Mouse (Mus musculus): ENCODE measurements around the gene Mcam. TPM values are rescaled to one million over a fixed set of nuclear protein-coding genes. Genes with fewer than 3 reads are reported as not detected.
A peak's percentile ranks its signal among the peaks of the same experiment; 100 is the strongest.

Gene Mcam
- total and polyA plus RNA-seq, 3 experiments, result 0.15 to 0.88 TPM; not detected in 1

GRCm38 (mm10) chr9:44178389-44178788 is 44.1 kb downstream of the Mcam start:
- no peaks in the 10 kb centered on the region for H3K9me3 ChIP-seq (replicated peaks; ENCODE audit: insufficient read depth, low read length)
- no peak overlapping the region for H3K4me3 ChIP-seq (ENCODE audit: control insufficient read depth in 1 of 2, insufficient read depth in 1 of 2, low read depth in 2 of 2, low read length in 2 of 2)
- peaks cover 2 to 5% of the 10 kb centered on the region in 2 experiments; a peak in 2 of 4 replicates for H3K4me1 ChIP-seq (ENCODE audit: control insufficient read depth in 1 of 2, insufficient read depth in 2 of 2, low read length in 2 of 2)
- H3K79me2 ChIP-seq (ENCODE audit: control insufficient read depth, insufficient read depth, low read length, poor library complexity), result peaks cover 4% of the 10 kb centered on the region; the same call in 1 of the 2 replicates
- no peaks in the 10 kb centered on the region for H3K27me3 ChIP-seq (ENCODE audit: control insufficient read depth in 1 of 2, insufficient read depth in 2 of 2, low read length in 2 of 2)
- H3K9ac ChIP-seq (ENCODE audit: control insufficient read depth, low read depth, low read length, poor library complexity, severe bottlenecking), result no peak overlapping the region
- TF ChIP-seq CTCF (IDR thresholded peaks at IDR 0.05 in 2 of 3, conservative IDR thresholded peaks at IDR 0.05 in 1 of 3; ENCODE audit: control insufficient read depth in 1 of 3, insufficient read depth in 1 of 3, low read depth in 2 of 3, low read length in 3 of 3, poor library complexity in 1 of 3, severe bottlenecking in 1 of 3), result peak; percentile 47 to 58 (median 54)
- TF ChIP-seq MAX (IDR thresholded peaks at IDR 0.05; ENCODE audit: low read length), result no peak
- no peak for TF ChIP-seq TBP (IDR thresholded peaks at IDR 0.05; ENCODE audit: low read depth, low read length)
- TF ChIP-seq ZKSCAN1 (IDR thresholded peaks at IDR 0.05; ENCODE audit: low read depth, low read length), result no peak
- TF ChIP-seq MAFK (IDR thresholded peaks at IDR 0.05; ENCODE audit: borderline replicate concordance, low read depth, low read length), result no peak
- TF ChIP-seq UBTF (IDR thresholded peaks at IDR 0.05; ENCODE audit: borderline replicate concordance, insufficient read depth, low read depth, low read length), result no peak
- no peak for TF ChIP-seq USF2 (IDR thresholded peaks at IDR 0.05; ENCODE audit: borderline replicate concordance in 1 of 2, insufficient read depth in 1 of 2, low read depth in 1 of 2, low read length in 2 of 2)
- H3K36me3 ChIP-seq (ENCODE audit: control insufficient read depth in 1 of 2, insufficient read depth in 2 of 2, low read length in 2 of 2), result peaks cover 2 to 18% of the 10 kb centered on the region in 2 experiments; a peak in 3 of 4 replicates
- DNase-seq (ENCODE audit: low read depth, low spot score), result peak; percentile 64
- no peak overlapping the region for H3K27ac ChIP-seq (ENCODE audit: control insufficient read depth, low read depth, low read length)

- peaks cover 2 to 5% of the 10 kb centered on the region in 2 experiments; a peak in 2 of 4 replicates for H3K4me1 ChIP-seq (ENCODE audit: control insufficient read depth in 1 of 2, insufficient read depth in 2 of 2, low read length in 2 of 2)
- H3K79me2 ChIP-seq (ENCODE audit: control insufficient read depth, insufficient read depth, low read length, poor library complexity), result peaks cover 4% of the 10 kb centered on the region; the same call in 1 of the 2 replicates
- H3K36me3 ChIP-seq (ENCODE audit: control insufficient read depth in 1 of 2, insufficient read depth in 2 of 2, low read length in 2 of 2), result peaks cover 2 to 18% of the 10 kb centered on the region in 2 experiments; a peak in 3 of 4 replicates
- H3K27me3 ChIP-seq (ENCODE audit: control insufficient read depth in 1 of 2, insufficient read depth in 2 of 2, low read length in 2 of 2), result no peaks in the 10 kb centered on the region
- H3K4me3 ChIP-seq (ENCODE audit: control insufficient read depth in 1 of 2, insufficient read depth in 1 of 2, low read depth in 2 of 2, low read length in 2 of 2), result no peak overlapping the region
- no peaks in the 10 kb centered on the region for H3K9me3 ChIP-seq (replicated peaks; ENCODE audit: insufficient read depth, low read length)
- TF ChIP-seq ZMIZ1 (IDR thresholded peaks at IDR 0.05; ENCODE audit: low read depth, low read length), result no peak
- TF ChIP-seq CHD1 (IDR thresholded peaks at IDR 0.05; ENCODE audit: low read depth, low read length), result no peak
- TF ChIP-seq POLR2AphosphoS2 (IDR thresholded peaks at IDR 0.05; ENCODE audit: low read length), result no peak
- no peak for TF ChIP-seq MYC (IDR thresholded peaks at IDR 0.05; ENCODE audit: low read depth, low read length)
- TF ChIP-seq GATA1 (IDR thresholded peaks at IDR 0.05; ENCODE audit: low read depth, low read length), result no peak
- TF ChIP-seq ELF1 (IDR thresholded peaks at IDR 0.05; ENCODE audit: low read depth, low read length), result no peak
- no peak for TF ChIP-seq ZKSCAN1 (IDR thresholded peaks at IDR 0.05; ENCODE audit: low read depth, low read length)
- no peak for TF ChIP-seq RCOR1 (IDR thresholded peaks at IDR 0.05; ENCODE audit: low read depth, low read length)
- TF ChIP-seq MAX (IDR thresholded peaks at IDR 0.05; ENCODE audit: low read length), result no peak
- no peak for TF ChIP-seq BHLHE40 (IDR thresholded peaks at IDR 0.05; ENCODE audit: borderline replicate concordance, low read depth, low read length)
- TF ChIP-seq CHD2 (IDR thresholded peaks at IDR 0.05; ENCODE audit: low read length), result no peak
- no peak for TF ChIP-seq JUND (IDR thresholded peaks at IDR 0.05; ENCODE audit: low read depth, low read length)
- no peak for TF ChIP-seq GABPA (IDR thresholded peaks at IDR 0.05; ENCODE audit: low read depth, low read length)
- TF ChIP-seq ZNF384 (IDR thresholded peaks at IDR 0.05; ENCODE audit: low read depth, low read length), result no peak
- TF ChIP-seq TBP (IDR thresholded peaks at IDR 0.05; ENCODE audit: low read depth, low read length), result no peak
- TF ChIP-seq CTCF (IDR thresholded peaks at IDR 0.05 in 2 of 3, conservative IDR thresholded peaks at IDR 0.05 in 1 of 3; ENCODE audit: control insufficient read depth in 1 of 3, insufficient read depth in 1 of 3, low read depth in 2 of 3, low read length in 3 of 3, poor library complexity in 1 of 3, severe bottlenecking in 1 of 3), result no peak
- no peak for TF ChIP-seq USF2 (IDR thresholded peaks at IDR 0.05; ENCODE audit: borderline replicate concordance in 1 of 2, insufficient read depth in 1 of 2, low read depth in 1 of 2, low read length in 2 of 2)
- no peak for TF ChIP-seq POLR2A (IDR thresholded peaks at IDR 0.05; ENCODE audit: control insufficient read depth in 1 of 2, insufficient read depth in 1 of 2, low read depth in 1 of 2, low read length in 2 of 2, poor library complexity in 1 of 2)
- TF ChIP-seq ZC3H11A (IDR thresholded peaks at IDR 0.05; ENCODE audit: low read depth, low read length), result no peak
- no peak for TF ChIP-seq HCFC1 (IDR thresholded peaks at IDR 0.05; ENCODE audit: low read depth, low read length)
- H3K27ac ChIP-seq (ENCODE audit: control insufficient read depth, low read depth, low read length), result no peak overlapping the region
- DNase-seq (ENCODE audit: low read depth, low spot score), result no peak
- H3K9ac ChIP-seq (ENCODE audit: control insufficient read depth, low read depth, low read length, poor library complexity, severe bottlenecking), result no peak overlapping the region
Observed at GRCm38 (mm10) chr9:44178811-44179210, 44.5 kb downstream of the Mcam start.
